Mouse (Mus musculus): ENCODE results near the gene Lrrc10. TPM values are rescaled to one million over a fixed set of nuclear protein-coding genes. Genes with fewer than 3 reads are reported as not detected.
A peak's percentile ranks its signal among the peaks of the same experiment; 100 is the strongest.
"Not testable (repeated sequence)": the region's sequence is repeated elsewhere in the genome, so short reads cannot be mapped to it uniquely, and the experiment has no call there.

The Lrrc10 gene
- polyA plus RNA-seq, 1 experiment from 2014 or later: not detected

DNA sequence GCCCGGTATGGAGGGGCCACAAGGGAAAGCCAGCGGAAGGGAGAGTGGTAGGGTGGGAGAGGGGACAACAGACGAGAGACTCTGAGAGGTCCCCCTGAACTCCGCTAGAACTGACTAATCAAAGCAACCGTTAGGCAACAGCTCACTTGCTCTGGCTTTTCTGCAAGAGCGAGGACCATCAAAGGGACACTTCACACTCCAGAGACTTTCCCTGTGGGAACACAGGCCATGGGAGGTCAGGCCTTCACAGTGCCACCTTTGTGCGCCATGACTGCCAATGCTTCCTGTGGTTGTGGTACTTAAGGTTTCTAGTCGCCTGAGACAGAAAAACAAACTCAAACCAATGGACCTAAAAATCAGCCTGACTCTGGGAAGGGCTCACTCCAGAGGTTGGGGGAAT, 34.1 kb upstream of the Lrrc10 start:
- ATAC-seq (ENCODE audit: insufficient read depth, low FRiP score, low TSS enrichment): no peak
- H3K36me3 ChIP-seq (ENCODE audit: control insufficient read depth, insufficient read depth, low read length): no peaks in the 10 kb centered on the region
- no peak overlapping the region for H3K9ac ChIP-seq (ENCODE audit: low read length)
- H3K27ac ChIP-seq (ENCODE audit: low read depth, low read length): no peak overlapping the region
- no peaks in the 10 kb centered on the region for H3K9me3 ChIP-seq (ENCODE audit: control insufficient read depth, low read length)
- 59% methylated on average over 8 of the region's 8 CpGs for WGBS
- DNase-seq (ENCODE audit: low spot score): peak; percentile 9
- H3K4me2 ChIP-seq (ENCODE audit: low read depth): no peak overlapping the region
- no peaks in the 10 kb centered on the region for H3K27me3 ChIP-seq (ENCODE audit: control insufficient read depth, insufficient read depth, low read length)
- no peaks in the 10 kb centered on the region for H3K4me1 ChIP-seq (ENCODE audit: control insufficient read depth, insufficient read depth, low read length)
- H3K4me3 ChIP-seq (ENCODE audit: low read depth, low read length): no peak overlapping the region

DNA sequence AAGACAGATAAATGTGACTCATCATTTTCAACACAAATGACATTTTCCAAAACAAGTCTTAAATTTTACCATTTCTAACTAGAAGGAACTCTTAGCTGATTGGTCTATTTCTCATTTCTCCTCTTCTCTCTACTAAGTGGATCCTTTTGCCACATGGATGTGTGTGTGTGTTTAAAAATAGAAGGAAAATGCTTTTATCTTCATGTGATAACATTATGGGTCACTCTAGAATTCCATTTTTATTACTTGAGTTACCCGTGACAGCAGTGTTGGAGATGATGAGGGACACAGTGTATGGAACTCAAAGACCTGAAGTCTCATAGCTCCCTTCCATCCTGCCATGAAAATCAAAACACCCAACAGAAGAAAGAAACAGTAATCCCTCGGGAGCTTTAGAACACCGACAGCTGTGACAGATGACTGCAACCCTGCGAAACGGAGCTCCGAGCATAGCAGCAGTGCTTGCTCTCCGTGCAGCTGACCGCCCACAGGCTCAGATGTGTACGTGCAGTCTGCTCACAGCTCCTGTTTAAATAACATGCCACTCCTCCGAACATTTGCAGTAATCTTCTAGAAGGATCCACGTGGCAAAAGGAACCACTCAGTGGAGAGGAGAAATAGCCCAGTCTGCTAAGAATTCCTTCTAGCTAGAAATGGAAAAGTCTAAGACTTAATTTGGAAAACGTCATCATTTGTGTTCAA, 31.3 kb upstream of the Lrrc10 start:
- DNase-seq (ENCODE audit: low spot score) (peak; percentile 72), ATAC-seq (ENCODE audit: insufficient read depth, low FRiP score, low TSS enrichment) (peak; percentile 83)
- no peak overlapping the region for H3K27ac ChIP-seq (ENCODE audit: low read depth, low read length)
- 28% methylated on average over 12 of the region's 12 CpGs for WGBS
- H3K9ac ChIP-seq (ENCODE audit: low read length): no peak overlapping the region
- no peaks in the 10 kb centered on the region for H3K36me3 ChIP-seq (ENCODE audit: control insufficient read depth, insufficient read depth, low read length)
- H3K27me3 ChIP-seq (ENCODE audit: control insufficient read depth, insufficient read depth, low read length): no peaks in the 10 kb centered on the region
- no peak overlapping the region for H3K4me2 ChIP-seq (ENCODE audit: low read depth)
- no peaks in the 10 kb centered on the region for H3K4me1 ChIP-seq (ENCODE audit: control insufficient read depth, insufficient read depth, low read length)
- H3K9me3 ChIP-seq (ENCODE audit: control insufficient read depth, low read length): no peaks in the 10 kb centered on the region
- H3K4me3 ChIP-seq (ENCODE audit: low read depth, low read length): no peak overlapping the region

DNA sequence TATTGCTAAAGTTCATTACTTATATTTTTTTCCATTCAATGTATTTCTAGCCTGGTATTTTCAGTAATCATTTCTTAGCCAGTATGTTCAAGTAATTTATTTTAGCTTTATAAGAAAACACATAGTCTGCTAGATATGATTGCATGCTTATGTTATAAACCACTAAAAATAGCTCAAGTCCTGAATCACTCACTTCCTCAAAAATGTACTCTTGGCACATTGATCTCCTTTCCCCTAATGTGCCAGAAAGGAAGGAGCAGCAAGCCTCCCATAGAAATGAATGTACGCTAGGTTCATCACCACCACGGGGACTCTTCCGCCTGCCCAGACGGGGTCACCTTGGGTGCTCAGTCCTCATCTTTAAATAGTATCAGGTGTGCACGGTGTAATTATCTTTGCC, 30.6 kb upstream of the Lrrc10 start:
- no peak overlapping the region for H3K4me3 ChIP-seq (ENCODE audit: low read depth, low read length)
- no peak overlapping the region for H3K4me2 ChIP-seq (ENCODE audit: low read depth)
- no peaks in the 10 kb centered on the region for H3K4me1 ChIP-seq (ENCODE audit: control insufficient read depth, insufficient read depth, low read length)
- H3K27ac ChIP-seq (ENCODE audit: low read depth, low read length): no peak overlapping the region
- H3K27me3 ChIP-seq (ENCODE audit: control insufficient read depth, insufficient read depth, low read length): no peaks in the 10 kb centered on the region
- no peaks in the 10 kb centered on the region for H3K36me3 ChIP-seq (ENCODE audit: control insufficient read depth, insufficient read depth, low read length)
- ATAC-seq (ENCODE audit: insufficient read depth, low FRiP score, low TSS enrichment): no peak
- 89% methylated on average over 5 of the region's 5 CpGs for WGBS
- H3K9ac ChIP-seq (ENCODE audit: low read length): no peak overlapping the region
- no peaks in the 10 kb centered on the region for H3K9me3 ChIP-seq (ENCODE audit: control insufficient read depth, low read length)
- no peak for DNase-seq (ENCODE audit: low spot score)

DNA sequence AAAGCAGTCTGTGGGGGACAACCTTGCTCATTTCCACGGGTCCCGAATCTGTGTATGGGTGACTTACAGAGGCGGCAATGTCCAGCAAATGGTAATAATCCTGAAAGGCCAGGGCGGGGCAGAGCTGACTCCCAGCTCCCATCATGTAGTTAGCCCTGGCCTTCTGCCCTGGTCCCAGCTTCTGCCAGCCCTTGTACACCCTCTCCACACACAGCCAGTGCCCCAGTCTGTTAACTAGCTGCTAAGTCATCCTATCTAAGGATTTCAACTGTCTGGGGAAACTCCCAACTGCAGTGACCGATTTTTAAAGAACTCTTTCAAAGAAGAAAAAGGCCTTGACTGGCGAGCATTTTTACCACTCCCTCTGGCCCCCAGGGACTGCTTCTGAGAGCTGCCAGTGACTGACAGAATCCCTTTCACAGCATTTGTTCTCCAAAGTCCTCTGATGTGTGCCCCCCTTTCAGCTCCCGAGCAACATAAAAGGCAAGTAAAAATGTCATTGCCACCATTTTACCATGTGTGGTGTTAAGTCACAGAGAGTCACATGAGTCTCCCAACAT, 26.8 kb upstream of the Lrrc10 start:
- Histone ChIP-seq H3K4me2 (ENCODE audit: low read depth) (no peak overlapping the region), H3K27me3 (ENCODE audit: control insufficient read depth, insufficient read depth, low read length) (no peaks in the 10 kb centered on the region), H3K36me3 (ENCODE audit: control insufficient read depth, insufficient read depth, low read length) (no peaks in the 10 kb centered on the region), H3K4me1 (ENCODE audit: control insufficient read depth, insufficient read depth, low read length) (0 out of 2 replicates have a peak, but pooled peaks cover 9% of the 10 kb centered on the region), H3K9ac (ENCODE audit: low read length) (no peak overlapping the region), H3K4me3 (ENCODE audit: low read depth, low read length) (no peak overlapping the region), H3K27ac (ENCODE audit: low read depth, low read length) (no peak overlapping the region), H3K9me3 (ENCODE audit: control insufficient read depth, low read length) (no peaks in the 10 kb centered on the region)
- DNase-seq (ENCODE audit: low spot score): peak; percentile 9
- no peak for ATAC-seq (ENCODE audit: insufficient read depth, low FRiP score, low TSS enrichment)
- WGBS: 52% methylated on average over 7 of the region's 7 CpGs

DNA sequence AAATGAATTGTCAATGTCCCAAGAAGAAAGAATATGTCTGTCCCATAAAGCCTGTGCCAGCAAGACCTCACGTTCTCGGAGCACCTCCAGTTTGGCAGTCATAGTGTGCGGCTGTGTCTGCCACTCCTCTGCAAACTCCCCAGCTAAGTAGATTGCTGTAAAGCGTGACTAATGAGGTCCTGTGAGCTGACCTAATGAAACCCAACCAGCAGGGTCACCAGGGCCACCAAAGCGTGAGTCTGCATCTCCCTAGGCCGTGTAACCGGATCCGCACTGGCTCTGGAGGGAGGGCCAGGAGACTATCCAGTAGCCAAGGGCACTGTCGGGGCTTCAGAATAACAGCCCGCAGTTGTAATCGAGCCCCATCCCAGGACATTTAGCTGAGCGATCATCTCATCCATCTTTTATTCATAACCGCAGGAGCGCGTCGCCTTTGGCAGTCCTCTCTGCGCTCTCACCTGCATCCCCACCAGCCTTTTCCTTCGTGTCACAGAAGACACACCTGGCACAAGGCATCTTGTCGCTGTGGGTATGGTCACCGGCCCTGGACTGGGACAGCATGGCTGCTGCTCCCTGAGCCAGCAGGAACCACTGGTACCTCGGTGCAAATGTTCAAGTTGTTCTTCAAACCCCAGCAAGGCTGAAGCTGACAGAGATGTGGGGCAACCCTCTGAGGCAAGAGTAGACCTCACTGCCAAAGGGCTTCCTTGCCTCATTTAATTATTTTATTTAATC, 24.0 kb upstream of the Lrrc10 start:
- ATAC-seq (ENCODE audit: insufficient read depth, low FRiP score, low TSS enrichment): peak; percentile 35; the same call in 1 of the 2 replicates
- no peak overlapping the region for H3K9ac ChIP-seq (ENCODE audit: low read length)
- H3K4me3 ChIP-seq (ENCODE audit: low read depth, low read length): no peak overlapping the region
- H3K27ac ChIP-seq (ENCODE audit: low read depth, low read length): no peak overlapping the region
- no peaks in the 10 kb centered on the region for H3K36me3 ChIP-seq (ENCODE audit: control insufficient read depth, insufficient read depth, low read length)
- H3K4me1 ChIP-seq (ENCODE audit: control insufficient read depth, insufficient read depth, low read length): 0 out of 2 replicates have a peak, but pooled peaks cover 9% of the 10 kb centered on the region
- peak; percentile 58 for DNase-seq (ENCODE audit: low spot score)
- no peaks in the 10 kb centered on the region for H3K27me3 ChIP-seq (ENCODE audit: control insufficient read depth, insufficient read depth, low read length)
- H3K4me2 ChIP-seq (ENCODE audit: low read depth): peak overlapping the region; percentile 19; the same call in 1 of the 2 replicates
- WGBS: 22% methylated on average over 21 of the region's 21 CpGs
- no peaks in the 10 kb centered on the region for H3K9me3 ChIP-seq (ENCODE audit: control insufficient read depth, low read length)

DNA sequence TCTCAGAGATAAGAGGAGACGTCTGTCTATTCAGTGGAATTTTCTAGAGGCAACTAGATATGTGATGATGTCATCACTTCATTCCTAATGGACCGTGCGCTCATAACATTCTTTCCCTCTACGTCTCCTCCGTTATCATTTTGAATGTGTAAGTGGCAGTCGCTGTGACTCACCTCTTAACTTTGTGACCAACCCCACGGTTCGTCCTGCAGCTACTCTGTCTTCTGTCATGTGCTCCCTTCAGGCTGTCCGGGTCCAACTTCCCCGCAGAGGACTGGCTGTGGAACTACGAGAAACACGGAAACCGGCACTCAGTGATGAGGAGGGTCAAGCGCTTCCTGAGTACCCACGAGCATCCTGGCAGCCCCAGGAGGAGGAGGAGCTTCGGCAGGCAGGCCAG, 21.4 kb upstream of the Lrrc10 start:
- WGBS: 71% methylated on average over 16 of the region's 16 CpGs
- no peak for ATAC-seq (ENCODE audit: insufficient read depth, low FRiP score, low TSS enrichment)
- Histone ChIP-seq H3K4me2 (ENCODE audit: low read depth) (0 out of 2 replicates have a peak overlapping the region, but pooled peaks have one; percentile 12), H3K27ac (ENCODE audit: low read depth, low read length) (no peak overlapping the region), H3K4me3 (ENCODE audit: low read depth, low read length) (no peak overlapping the region), H3K9ac (ENCODE audit: low read length) (no peak overlapping the region), H3K4me1 (ENCODE audit: control insufficient read depth, insufficient read depth, low read length) (0 out of 2 replicates have a peak, but pooled peaks cover 9% of the 10 kb centered on the region), H3K36me3 (ENCODE audit: control insufficient read depth, insufficient read depth, low read length) (no peaks in the 10 kb centered on the region), H3K27me3 (ENCODE audit: control insufficient read depth, insufficient read depth, low read length) (no peaks in the 10 kb centered on the region), H3K9me3 (ENCODE audit: control insufficient read depth, low read length) (no peaks in the 10 kb centered on the region)
- DNase-seq (ENCODE audit: low spot score): peak; percentile 8

DNA sequence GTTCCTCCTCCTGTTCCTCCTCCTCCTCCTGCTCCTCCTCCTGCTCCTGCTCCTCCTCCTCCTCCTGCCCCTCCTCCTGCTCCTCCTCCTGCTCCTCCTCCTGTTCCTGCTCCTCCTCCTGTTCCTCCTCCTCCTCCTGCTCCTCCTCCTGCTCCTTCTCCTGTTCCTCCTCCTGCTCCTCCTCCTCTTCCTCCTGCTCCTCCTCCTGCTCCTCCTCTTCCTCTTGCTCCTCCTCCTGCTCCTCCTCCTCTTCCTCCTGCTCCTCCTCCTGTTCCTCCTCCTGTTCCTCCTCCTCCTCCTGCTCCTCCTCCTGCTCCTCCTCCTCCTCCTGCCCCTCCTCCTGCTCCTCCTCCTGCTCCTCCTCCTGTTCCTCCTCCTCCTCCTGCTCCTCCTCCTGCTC, 19.4 kb upstream of the Lrrc10 start:
- H3K4me3 ChIP-seq (ENCODE audit: low read depth, low read length); DNase-seq (ENCODE audit: low spot score); H3K4me1 ChIP-seq (ENCODE audit: control insufficient read depth, insufficient read depth, low read length); ATAC-seq (ENCODE audit: insufficient read depth, low FRiP score, low TSS enrichment); H3K4me2 ChIP-seq (ENCODE audit: low read depth); H3K36me3 ChIP-seq (ENCODE audit: control insufficient read depth, insufficient read depth, low read length); H3K27ac ChIP-seq (ENCODE audit: low read depth, low read length); H3K27me3 ChIP-seq (ENCODE audit: control insufficient read depth, insufficient read depth, low read length); H3K9ac ChIP-seq (ENCODE audit: low read length); H3K9me3 ChIP-seq (ENCODE audit: control insufficient read depth, low read length): not testable (repeated sequence)

DNA sequence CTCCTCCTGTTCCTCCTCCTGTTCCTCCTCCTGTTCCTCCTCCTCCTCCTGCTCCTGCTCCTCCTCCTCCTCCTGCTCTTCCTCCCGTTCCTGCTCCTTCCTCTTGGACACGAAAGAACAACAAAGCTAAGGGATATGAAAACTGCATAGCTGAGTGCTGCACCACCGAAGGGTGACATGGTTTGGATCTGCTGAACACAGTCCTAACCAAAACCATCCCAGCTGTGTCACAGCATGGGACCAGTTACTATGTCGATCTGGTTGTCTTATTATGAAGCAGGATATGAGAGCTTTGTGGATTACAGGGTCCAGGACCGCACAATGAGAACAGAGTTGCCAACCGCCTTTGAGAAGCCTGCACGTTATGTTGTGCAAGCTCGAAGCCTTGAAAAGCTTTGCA, 19.0 kb upstream of the Lrrc10 start:
- 0 out of 2 replicates have a peak, but pooled peaks cover 4% of the 10 kb centered on the region for H3K4me1 ChIP-seq (ENCODE audit: control insufficient read depth, insufficient read depth, low read length)
- no peak overlapping the region for H3K4me2 ChIP-seq (ENCODE audit: low read depth)
- DNase-seq (ENCODE audit: low spot score) (no peak), ATAC-seq (ENCODE audit: insufficient read depth, low FRiP score, low TSS enrichment) (no peak)
- H3K36me3 ChIP-seq (ENCODE audit: control insufficient read depth, insufficient read depth, low read length): no peaks in the 10 kb centered on the region
- H3K27ac ChIP-seq (ENCODE audit: low read depth, low read length): no peak overlapping the region
- no peak overlapping the region for H3K4me3 ChIP-seq (ENCODE audit: low read depth, low read length)
- no peak overlapping the region for H3K9ac ChIP-seq (ENCODE audit: low read length)
- no peaks in the 10 kb centered on the region for H3K9me3 ChIP-seq (ENCODE audit: control insufficient read depth, low read length)
- H3K27me3 ChIP-seq (ENCODE audit: control insufficient read depth, insufficient read depth, low read length): no peaks in the 10 kb centered on the region
- WGBS: 84% methylated on average over 8 of the region's 8 CpGs

All from neural tube, embryonic 11.5 days (tissue).